ENCODE assay signal across 13 mouse cellular contexts in the genomic region with DNA sequence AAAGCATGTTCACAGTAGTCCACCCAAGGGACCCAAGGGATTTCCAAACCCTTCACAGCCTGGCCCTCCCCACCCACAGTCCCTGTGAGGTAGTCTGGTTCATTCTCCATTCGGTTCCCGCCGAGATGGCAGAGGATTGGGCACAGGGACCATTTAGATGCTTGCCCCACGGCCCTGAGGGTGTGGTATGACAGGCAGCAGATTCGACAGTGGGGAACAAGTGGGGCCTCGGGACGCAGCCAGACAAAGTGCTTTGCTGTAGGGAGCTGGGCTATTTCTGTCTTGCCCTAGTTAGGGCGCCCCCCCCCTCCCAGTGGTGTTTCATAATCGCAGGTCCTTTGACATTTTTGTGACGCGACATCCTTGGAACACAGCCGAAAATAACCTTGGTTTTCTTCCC. TPM values are rescaled to one million over a fixed set of nuclear protein-coding genes. Genes with fewer than 3 reads are reported as not detected.
A peak's percentile ranks its signal among the peaks of the same experiment; 100 is the strongest.
DNase-seq lines count a peak whose midpoint lies in the region; ATAC-seq and TF ChIP-seq lines count a peak whose summit lies in the region.
"Had no signal": no experiment of that assay in that cellular context is flagged by ENCODE, and none has a peak within 500 bp of the region (broad histone marks: within the 10 kb centered on the region; RNA-seq: fewer than 3 reads in every experiment).

No protein-coding gene starts in this region.

- TF ChIP-seq POLR2A in lung, adult 2 months (IDR thresholded peaks at IDR 0.05; ENCODE audit: borderline replicate concordance, extremely low read depth, low read depth, low read length) = no peak

- H3K36me3 ChIP-seq in heart, embryonic 11.5 days (ENCODE audit: control insufficient read depth, insufficient read depth, low read length) = no peaks in the 10 kb centered on the region
- H3K36me3 ChIP-seq in liver, postnatal 0 days (replicated peaks; ENCODE audit: insufficient read depth, low read length) = no peaks in the 10 kb centered on the region
- H3K36me3 ChIP-seq: limb, embryonic 13.5 days had no signal

- TF ChIP-seq EP300 in liver, postnatal 0 days (IDR thresholded peaks at IDR 0.05; ENCODE audit: low read depth) = no peak

- H3K9me3 ChIP-seq in heart, embryonic 11.5 days (replicated peaks; ENCODE audit: control insufficient read depth, low read length) = no peaks in the 10 kb centered on the region
- no peaks in the 10 kb centered on the region for H3K9me3 ChIP-seq in liver, postnatal 0 days (ENCODE audit: low read length)
- H3K9me3 ChIP-seq: limb, embryonic 13.5 days had no signal

- H3K4me2 ChIP-seq in heart, embryonic 11.5 days = peak overlapping the region; percentile 44
- H3K4me2 ChIP-seq in liver, postnatal 0 days (ENCODE audit: low read depth, low read length) = no peak overlapping the region
- H3K4me2 ChIP-seq: limb, embryonic 13.5 days had no signal

- no peaks in the 10 kb centered on the region for H3K27me3 ChIP-seq in heart, embryonic 11.5 days (ENCODE audit: control insufficient read depth, insufficient read depth, low read length)
- no peaks in the 10 kb centered on the region for H3K27me3 ChIP-seq in liver, postnatal 0 days (ENCODE audit: insufficient read depth, low read length)
- H3K27me3 ChIP-seq: limb, embryonic 13.5 days had no signal

- TF ChIP-seq CTCF in lung, adult 2 months (IDR thresholded peaks at IDR 0.05; ENCODE audit: insufficient read depth, low read length) = no peak
- TF ChIP-seq CTCF in liver, postnatal 0 days (IDR thresholded peaks at IDR 0.05; ENCODE audit: low read depth) = no peak

- peak overlapping the region; percentile 44; the same call in 1 of the 2 replicates for H3K9ac ChIP-seq in heart, embryonic 11.5 days (ENCODE audit: low read depth, low read length)
- H3K9ac ChIP-seq in liver, postnatal 0 days (replicated peaks) = no peak overlapping the region
- H3K9ac ChIP-seq: limb, embryonic 13.5 days had no signal

- 0 out of 2 replicates have a peak, but pooled peaks cover 7% of the 10 kb centered on the region for H3K4me1 ChIP-seq in heart, embryonic 11.5 days (ENCODE audit: control insufficient read depth, insufficient read depth, low read length)
- peaks cover 3% of the 10 kb centered on the region; the same call in 1 of the 2 replicates for H3K4me1 ChIP-seq in lung, adult 2 months (ENCODE audit: control insufficient read depth, insufficient read depth, low read length)
- H3K4me1 ChIP-seq in liver, postnatal 0 days (ENCODE audit: insufficient read depth) = no peaks in the 10 kb centered on the region
- H3K4me1 ChIP-seq: limb, embryonic 13.5 days had no signal

- H3K4me3 ChIP-seq in heart, embryonic 11.5 days (ENCODE audit: low read depth, low read length) = no peak overlapping the region
- no peak overlapping the region for H3K4me3 ChIP-seq in lung, adult 2 months (replicated peaks; ENCODE audit: extremely low read depth, low read depth, low read length)
- H3K4me3 ChIP-seq in liver, postnatal 0 days (ENCODE audit: low read depth, low read length) = no peak overlapping the region
- H3K4me3 ChIP-seq: limb, embryonic 13.5 days had no signal

- peak; percentile 24 to 28 for DNase-seq in adrenal gland, adult 18-20 months (ENCODE audit: low spot score in 2 of 2)
- peak; percentile 34 for DNase-seq in adrenal gland, postnatal 25 days
- peak; percentile 37 for DNase-seq in lung, adult 2 months
- no peak for DNase-seq in liver, postnatal 0 days
- DNase-seq in left cerebral cortex, adult 9 months (ENCODE audit: low spot score in 2 of 2) = no peak
- no peak for DNase-seq in liver
- DNase-seq: cerebellum, postnatal 25 days; kidney, postnatal 10 days had no signal

- WGBS in heart, embryonic 11.5 days (ENCODE audit: insufficient replicate concordance) = 47% methylated on average over 12 of the region's 12 CpGs
- 50% methylated on average over 12 of the region's 12 CpGs for WGBS in lung, adult 2 months
- 60% methylated on average over 12 of the region's 12 CpGs for WGBS in liver, postnatal 0 days (ENCODE audit: insufficient replicate concordance)

- no peak; the same call in 1 of the 2 replicates for ATAC-seq in heart, embryonic 11.5 days (replicated peaks; ENCODE audit: insufficient number of reproducible peaks, low FRiP score, low TSS enrichment)
- no peak for ATAC-seq in liver, postnatal 0 days
- ATAC-seq: inflammation-experienced regulatory T-cells, adult 6 months had no signal

- peak overlapping the region; percentile 66 for H3K27ac ChIP-seq in heart, embryonic 11.5 days (ENCODE audit: low read depth, low read length)
- no peak overlapping the region for H3K27ac ChIP-seq in liver, postnatal 0 days (ENCODE audit: low read depth)
- H3K27ac ChIP-seq: limb, embryonic 13.5 days; stomach, postnatal 0 days had no signal

RNA-seq across cellular contexts. Expression of gene Tmem41a, which starts 8.2 kb away (rescaled TPM):
- total RNA-seq in adrenal gland, adult 18-20 months (2021) = 10 to 100 TPM; 15.5 to 22.7 TPM
- total RNA-seq in adrenal gland, postnatal 25 days (2021) = 16.6 and 26.6 TPM in 2 replicates
- 31.2 and 39.4 TPM in 2 replicates for polyA plus RNA-seq in heart, embryonic 11.5 days (2014; fragmentation: Nextera tagmentation; extraction: Ambion mirVana)
- 15.3 and 19.1 TPM in 2 replicates for polyA plus RNA-seq in lung, adult 2 months (2012; rRNA removed)
- 17.9 and 18.4 TPM in 2 replicates for polyA plus RNA-seq in liver, postnatal 0 days (2015; fragmentation: Nextera tagmentation; extraction: Ambion mirVana)

RNA-seq across cellular contexts. Expression of gene Liph, which starts 39.9 kb away (rescaled TPM):
- under 1 TPM; 0.22 to 0.66 TPM for total RNA-seq in adrenal gland, adult 18-20 months (2021)
- 0.33 and 1.5 TPM in 2 replicates for total RNA-seq in adrenal gland, postnatal 25 days (2021)
- 0.27 and 0.96 TPM in 2 replicates for polyA plus RNA-seq in heart, embryonic 11.5 days (2014; fragmentation: Nextera tagmentation; extraction: Ambion mirVana)
- 16.5 and 23.6 TPM in 2 replicates for polyA plus RNA-seq in lung, adult 2 months (2012; rRNA removed)
- polyA plus RNA-seq in liver, postnatal 0 days (2015; fragmentation: Nextera tagmentation; extraction: Ambion mirVana) = 0.33 and 0.48 TPM in 2 replicates
- total RNA-seq: monocyte, adult 5-6 weeks had no signal

RNA-seq across cellular contexts. Expression of gene Senp2, which starts 53.7 kb away (rescaled TPM):
- total RNA-seq in adrenal gland, adult 18-20 months (2021) = 10 to 100 TPM; 52.9 to 71.5 TPM
- total RNA-seq in adrenal gland, postnatal 25 days (2021) = 36.0 and 40.1 TPM in 2 replicates
- polyA plus RNA-seq in heart, embryonic 11.5 days (2014; fragmentation: Nextera tagmentation; extraction: Ambion mirVana) = 37.8 and 39.7 TPM in 2 replicates
- polyA plus RNA-seq in lung, adult 2 months (2012; rRNA removed) = 8.1 and 13.7 TPM in 2 replicates
- 14.1 and 15.5 TPM in 2 replicates for polyA plus RNA-seq in liver, postnatal 0 days (2015; fragmentation: Nextera tagmentation; extraction: Ambion mirVana)

Comparison
In these comparisons a context has a peak if more than half of its experiments do, and no peak if none do; other contexts are left out.
1. DNase-seq: peak in adrenal gland, adult 18-20 months (2 of 2), adrenal gland, postnatal 25 days (single experiment) and lung, adult 2 months (single experiment); none in liver, postnatal 0 days (single experiment), left cerebral cortex, adult 9 months (0 of 2) and liver (single experiment).